Comparison of ENCODE assay signal across 16 mouse cellular contexts in the genomic region with DNA sequence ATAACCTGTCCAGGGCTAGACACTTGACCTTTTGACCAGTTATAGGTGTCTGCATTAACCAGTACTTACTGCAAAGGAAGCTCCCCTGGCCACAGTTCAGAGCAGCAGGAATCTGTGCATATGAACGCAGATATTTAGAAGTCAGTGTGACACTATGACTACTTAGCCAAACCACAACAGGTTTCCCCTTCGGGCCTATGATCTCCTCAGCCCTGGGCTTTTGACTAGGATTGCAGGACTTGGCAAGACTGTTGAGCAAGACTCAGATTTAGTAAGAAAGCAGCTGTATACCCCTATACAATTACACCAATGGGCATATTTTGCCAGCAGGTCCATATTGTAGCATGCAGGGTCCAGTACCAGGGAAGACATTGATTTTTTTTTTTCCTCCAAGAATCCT. TPM values are rescaled to one million over a fixed set of nuclear protein-coding genes. Genes with fewer than 3 reads are reported as not detected.
A peak's percentile ranks its signal among the peaks of the same experiment; 100 is the strongest.
DNase-seq lines count a peak whose midpoint lies in the region; ATAC-seq and TF ChIP-seq lines count a peak whose summit lies in the region.
"Had no signal": no experiment of that assay in that cellular context is flagged by ENCODE, and none has a peak within 500 bp of the region (broad histone marks: within the 10 kb centered on the region; RNA-seq: fewer than 3 reads in every experiment).

No protein-coding gene starts in this region.

- no peaks in the 10 kb centered on the region for H3K36me3 ChIP-seq in midbrain, embryonic 11.5 days (ENCODE audit: control insufficient read depth, insufficient read depth, low read length)
- no peaks in the 10 kb centered on the region for H3K36me3 ChIP-seq in midbrain, embryonic 13.5 days
- H3K36me3 ChIP-seq in CH12.LX (replicated peaks in 1 of 2; ENCODE audit: control insufficient read depth in 1 of 2, insufficient read depth in 1 of 2, low read length in 1 of 2) (no peaks in the 10 kb centered on the region), myocyte (ENCODE audit: control insufficient read depth, insufficient read depth) (no peaks in the 10 kb centered on the region)
- H3K36me3 ChIP-seq: forebrain, embryonic 10.5 days; G1E; heart, embryonic 12.5 days; heart, embryonic 15.5 days had no signal

- TF ChIP-seq CTCF in CH12.LX (conservative IDR thresholded peaks at IDR 0.05 in 1 of 2, IDR thresholded peaks at IDR 0.05 in 1 of 2; ENCODE audit: low read depth in 2 of 2, low read length in 2 of 2): no peak

- H3K27ac ChIP-seq in midbrain, embryonic 11.5 days (ENCODE audit: low read depth, low read length): no peak overlapping the region
- H3K27ac ChIP-seq in midbrain, embryonic 13.5 days: no peak overlapping the region
- no peak overlapping the region for H3K27ac ChIP-seq in CH12.LX (ENCODE audit: insufficient read depth, low read depth)
- H3K27ac ChIP-seq: forebrain, embryonic 10.5 days; forebrain, embryonic 13.5 days; heart, embryonic 15.5 days; hindbrain, embryonic 14.5 days; hindbrain, postnatal 0 days had no signal

- H3K9me3 ChIP-seq in midbrain, embryonic 11.5 days (ENCODE audit: control insufficient read depth, low read length): no peaks in the 10 kb centered on the region
- H3K9me3 ChIP-seq in midbrain, embryonic 13.5 days: 0 out of 2 replicates have a peak, but pooled peaks cover 3% of the 10 kb centered on the region
- peaks cover 7% of the 10 kb centered on the region for H3K9me3 ChIP-seq in CH12.LX (replicated peaks; ENCODE audit: low read length)
- H3K9me3 ChIP-seq: forebrain, embryonic 10.5 days; forebrain, embryonic 13.5 days; G1E; heart, embryonic 12.5 days; heart, embryonic 15.5 days had no signal

- no peaks in the 10 kb centered on the region for H3K27me3 ChIP-seq in midbrain, embryonic 11.5 days (ENCODE audit: control insufficient read depth, insufficient read depth, low read length)
- H3K27me3 ChIP-seq in midbrain, embryonic 13.5 days: no peaks in the 10 kb centered on the region
- no peaks in the 10 kb centered on the region for H3K27me3 ChIP-seq in CH12.LX (replicated peaks)
- no peaks in the 10 kb centered on the region for H3K27me3 ChIP-seq in myocyte (ENCODE audit: control insufficient read depth, insufficient read depth, insufficient read length)
- H3K27me3 ChIP-seq: forebrain, embryonic 13.5 days; heart, embryonic 12.5 days; heart, embryonic 15.5 days; Patski had no signal

- H3K4me2 ChIP-seq in midbrain, embryonic 11.5 days: no peak overlapping the region
- H3K4me2 ChIP-seq in midbrain, embryonic 13.5 days (replicated peaks): no peak overlapping the region
- no peak overlapping the region; the same call in 1 of the 2 replicates for H3K4me2 ChIP-seq in CH12.LX (ENCODE audit: insufficient read depth, low read depth, poor library complexity, severe bottlenecking)
- no peak overlapping the region for H3K4me2 ChIP-seq in myocyte (ENCODE audit: low read depth)
- H3K4me2 ChIP-seq: forebrain, embryonic 13.5 days; heart, embryonic 12.5 days; heart, embryonic 15.5 days; hindbrain, embryonic 14.5 days had no signal

- H3K4me3 ChIP-seq in midbrain, embryonic 11.5 days (ENCODE audit: low read depth, low read length): no peak overlapping the region
- no peak overlapping the region for H3K4me3 ChIP-seq in midbrain, embryonic 13.5 days (replicated peaks)
- H3K4me3 ChIP-seq in CH12.LX (replicated peaks in 1 of 3; ENCODE audit: low read depth in 2 of 3, low read length in 2 of 3, poor library complexity in 1 of 3) (no peak overlapping the region), myocyte (no peak overlapping the region)
- H3K4me3 ChIP-seq: forebrain, embryonic 10.5 days; forebrain, embryonic 13.5 days; heart, embryonic 12.5 days; heart, embryonic 15.5 days had no signal

- no peak for TF ChIP-seq EP300 in CH12.LX (IDR thresholded peaks at IDR 0.05; ENCODE audit: low read length)

- H3K4me1 ChIP-seq in midbrain, embryonic 11.5 days (ENCODE audit: control insufficient read depth, insufficient read depth, low read length): no peaks in the 10 kb centered on the region
- no peaks in the 10 kb centered on the region for H3K4me1 ChIP-seq in midbrain, embryonic 13.5 days (replicated peaks)
- H3K4me1 ChIP-seq in CH12.LX (ENCODE audit: control insufficient read depth in 1 of 2, insufficient read depth in 2 of 2): peaks cover 5 to 43% of the 10 kb centered on the region in 2 experiments; a peak in 3 of 4 replicates
- H3K4me1 ChIP-seq: forebrain, embryonic 10.5 days; forebrain, embryonic 13.5 days; heart, embryonic 12.5 days had no signal

- dilution Hi-C loops in CH12.LX (cut with MboI; ENCODE audit: extremely low pct_ligation_motif_present, extremely low pct_unique_long_range_greater_than_20kb, low sequenced_read_pairs): no loop called here

- H3K9ac ChIP-seq in midbrain, embryonic 11.5 days (ENCODE audit: low read length): no peak overlapping the region
- no peak overlapping the region for H3K9ac ChIP-seq in midbrain, embryonic 13.5 days (replicated peaks)
- H3K9ac ChIP-seq in CH12.LX (ENCODE audit: insufficient read depth, low read depth): no peak overlapping the region
- H3K9ac ChIP-seq: forebrain, embryonic 13.5 days; heart, embryonic 12.5 days; heart, embryonic 15.5 days; hindbrain, embryonic 14.5 days had no signal

- H3ac ChIP-seq in myocyte (ENCODE audit: control insufficient read depth, insufficient read length): no peak overlapping the region

- intact Hi-C loops in left cerebral cortex, postnatal 14 days (cut with DNase I): loop anchor here (5.0 kb wide), 2 partner anchors 171 to 1091 kb away; no protein-coding TSS in a partner anchor

- no peaks in the 10 kb centered on the region for H3K79me2 ChIP-seq in CH12.LX (replicated peaks; ENCODE audit: control insufficient read depth, extremely low read depth, insufficient read depth, poor library complexity, severe bottlenecking)
- no peaks in the 10 kb centered on the region for H3K79me2 ChIP-seq in myocyte (ENCODE audit: control insufficient read depth, insufficient read depth)

- ATAC-seq in midbrain, embryonic 11.5 days (ENCODE audit: low FRiP score): 0 out of 2 replicates have a peak, but pooled peaks have one; percentile 11
- no peak for ATAC-seq in midbrain, embryonic 13.5 days

- TF ChIP-seq POLR2A in CH12.LX (IDR thresholded peaks at IDR 0.05; ENCODE audit: low read depth, low read length): no peak
- no peak for TF ChIP-seq POLR2A in myocyte (IDR thresholded peaks at IDR 0.05; ENCODE audit: insufficient read length, low read depth)

- TF ChIP-seq RAD21 in CH12.LX (IDR thresholded peaks at IDR 0.05; ENCODE audit: low read depth, low read length): no peak

- in situ Hi-C loops in CH12.LX (cut with MboI; ENCODE audit: low pct_ligation_motif_present, low pct_unique_long_range_greater_than_20kb, low sequenced_read_pairs): loop anchor here (10.0 to 25.0 kb wide), 2 partner anchors 174 to 1081 kb away; no protein-coding TSS in a partner anchor

- no peak for DNase-seq in midbrain, embryonic 11.5 days (ENCODE audit: low spot score, missing footprints)
- DNase-seq in 416B (ENCODE audit: low read depth): peak; percentile 57
- peak; percentile 23 for DNase-seq in CH12.LX (ENCODE audit: extremely low read depth)
- no peak for DNase-seq in left cerebral cortex, postnatal 14 days (ENCODE audit: low spot score in 2 of 2)
- DNase-seq in kidney, postnatal 4 days: no peak
- DNase-seq: heart, adult 11 months had no signal

- 81% methylated on average over 2 of the region's 2 CpGs for WGBS in midbrain, embryonic 11.5 days
- WGBS in midbrain, embryonic 13.5 days: 92% methylated on average over 2 of the region's 2 CpGs

TF ChIP-seq in CH12.LX, 34 proteins besides CTCF, POLR2A, EP300 and RAD21:
- no peak for TF ChIP-seq MAX (IDR thresholded peaks at IDR 0.05; ENCODE audit: low read length)
- TF ChIP-seq UBTF (IDR thresholded peaks at IDR 0.05; ENCODE audit: low read depth, low read length): no peak
- TF ChIP-seq NRF1 (IDR thresholded peaks at IDR 0.05; ENCODE audit: low read depth, low read length): no peak
TF ChIP-seq in CH12.LX: peak in this region for 0.

TF ChIP-seq in myocyte, 11 proteins besides CTCF, POLR2A, EP300 and RAD21:
- TF ChIP-seq MAX (IDR thresholded peaks at IDR 0.05; ENCODE audit: low read depth) (no peak), CEBPB (IDR thresholded peaks at IDR 0.05; ENCODE audit: insufficient read depth, poor library complexity, severe bottlenecking) (peak; percentile 52; the same call in 1 of the 2 replicates)
TF ChIP-seq in myocyte: peak in this region for 1.

RNA-seq across cellular contexts. Expression of a gene that starts 38.5 kb away (rescaled TPM):
- polyA plus RNA-seq in midbrain, embryonic 11.5 days (2014; fragmentation: Nextera tagmentation; extraction: Ambion mirVana): 2.5 and 3.5 TPM in 2 replicates
- 3.3 and 3.4 TPM in 2 replicates for polyA plus RNA-seq in midbrain, embryonic 13.5 days (2015; fragmentation: Nextera tagmentation; extraction: Ambion mirVana)
- total RNA-seq in CH12.LX (2012; rRNA removed): 1.3 and 2.1 TPM in 2 replicates
- total RNA-seq in CH12.LX (2014; rRNA removed): not detected in 2 replicates
- 0.11 and 0.29 TPM in 2 replicates for polyA plus RNA-seq in CH12.LX (2012; ENCODE audit: insufficient read length, low read depth)
- 0.94 TPM for polyA plus RNA-seq in myocyte (2012; fragmentation: generic; extraction: Trizol)
- total RNA-seq in left cerebral cortex, postnatal 14 days (2021): 1 to 10 TPM; 3.1 to 4.5 TPM
- polyA plus RNA-seq: G1E had no signal

RNA-seq across cellular contexts. Expression of a gene that starts 44.3 kb away (rescaled TPM):
- 2.2 and 2.8 TPM in 2 replicates for polyA plus RNA-seq in midbrain, embryonic 11.5 days (2014; fragmentation: Nextera tagmentation; extraction: Ambion mirVana)
- polyA plus RNA-seq in midbrain, embryonic 13.5 days (2015; fragmentation: Nextera tagmentation; extraction: Ambion mirVana): 1.9 and 2.3 TPM in 2 replicates
- total RNA-seq in CH12.LX (2012; rRNA removed) (13.6 and 17.4 TPM in 2 replicates), CH12.LX (2014; rRNA removed) (7.7 and 9.2 TPM in 2 replicates)
- polyA plus RNA-seq in CH12.LX (2012; ENCODE audit: insufficient read length, low read depth) (10.6 and 11.5 TPM in 2 replicates), myocyte (2012; fragmentation: generic; extraction: Trizol) (2.3 TPM)
- total RNA-seq in left cerebral cortex, postnatal 14 days (2021): under 1 TPM; 0.37 to 0.70 TPM
- polyA plus RNA-seq: G1E had no signal

Comparison
In these comparisons a context has a peak if more than half of its experiments do, and no peak if none do; other contexts are left out.
1. DNase-seq: peak in 416B (single experiment) and CH12.LX (single experiment); none in midbrain, embryonic 11.5 days (single experiment), left cerebral cortex, postnatal 14 days (0 of 2) and kidney, postnatal 4 days (0 of 2).